Mouse (Mus musculus): Measurements from ENCODE around the gene Tcf23.

GRCm38 (mm10) chr5:30950922-30951321 lies 17.5 kb upstream of the Tcf23 start:
- no peak for TF ChIP-seq CTCF (IDR thresholded peaks at IDR 0.05; ENCODE audit: borderline replicate concordance, extremely low read depth, insufficient read depth, insufficient read length)
- TF ChIP-seq POLR2A (IDR thresholded peaks at IDR 0.05; ENCODE audit: borderline replicate concordance, extremely low read depth, insufficient read depth, insufficient read length, poor library complexity, severe bottlenecking), result no peak

All from brain, embryonic 14.5 days (tissue).